Mouse (Mus musculus) thymus, adult 2 months (tissue): ENCODE data around the gene Tmem218.

Experiments used
- CTCF ChIP-seq: fragments of 200-500 bp; IDR thresholded peaks from 2 replicates; pipeline ENCODE4 v1.5.1; 2012; ENCODE audit warnings: mild to moderate bottlenecking, control low read depth, low read length, moderate library complexity, borderline replicate concordance; ENCODE audit not compliant: control insufficient read depth, poor library complexity, insufficient read depth; ENCODE audit errors: extremely low read depth
- POLR2A ChIP-seq: fragments of 200-500 bp; IDR thresholded peaks from 2 replicates; pipeline ENCODE4 v1.6.1; 2012; ENCODE audit warnings: mild to moderate bottlenecking, low read length, control low read depth, moderate library complexity; ENCODE audit not compliant: control insufficient read depth, poor library complexity, insufficient read depth; ENCODE audit errors: extremely low read depth

DNA sequence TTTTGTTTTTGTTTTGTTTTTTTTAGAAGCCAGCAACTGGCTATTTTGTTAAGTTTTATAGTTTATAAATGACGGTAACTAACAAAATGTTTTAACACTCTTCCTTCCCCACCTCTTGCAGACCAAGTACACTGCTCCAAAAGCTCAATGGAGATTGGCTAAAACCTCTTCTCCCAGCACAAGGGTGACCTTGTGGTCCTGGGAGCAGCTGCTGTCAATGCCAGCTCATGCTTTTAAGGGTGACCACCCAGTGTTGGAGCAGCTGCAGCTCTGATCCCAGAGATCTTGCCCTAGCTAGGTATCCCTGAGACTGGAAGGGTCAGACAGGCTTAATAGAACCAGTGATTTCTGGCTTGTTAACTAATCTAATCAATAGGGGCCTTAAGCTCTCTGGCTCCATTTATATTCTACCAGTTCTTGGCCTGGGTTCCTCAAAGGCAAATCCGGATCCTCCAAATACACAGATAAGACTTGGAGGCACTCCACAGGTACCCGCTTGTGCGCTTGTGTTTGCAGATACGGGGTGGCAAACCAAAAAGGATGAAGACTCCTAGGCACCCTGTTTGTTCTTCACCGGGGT, 46.6 kb downstream of the Tmem218 start:
- no peak for TF ChIP-seq CTCF
- TF ChIP-seq POLR2A: no peak
